Mouse (Mus musculus) CH12.LX (cell line): Measurements from ENCODE around the gene Tmem131l. TPM values are rescaled to one million over a fixed set of nuclear protein-coding genes. Genes with fewer than 3 reads are reported as not detected.
A peak's percentile ranks its signal among the peaks of the same experiment; 100 is the strongest.

Experiments
- DNase-seq: peaks from one replicate; pipeline ENCODE4 v3.0.0-alpha.2; 2013; ENCODE audit errors: extremely low read depth
- H3K27ac ChIP-seq: 2 replicates; pipeline ENCODE4 v1.5.1; 2012; ENCODE audit warnings: low read depth, mild to moderate bottlenecking, control low read depth, moderate library complexity; ENCODE audit not compliant: insufficient read depth
- H3K27me3 ChIP-seq: replicated peaks from 2 replicates; pipeline ENCODE3; 2012; ENCODE audit warnings: inconsistent platforms
- H3K36me3 ChIP-seq, 2 experiments: replicated peaks in 1 of 2; 2 replicates each; pipeline versions ENCODE3 to v1.6.1; 2012; ENCODE audit warnings: inconsistent platforms in 1 of 2, low read length in 1 of 2, mild to moderate bottlenecking in 1 of 2, mixed read lengths in 1 of 2, moderate library complexity in 1 of 2; ENCODE audit not compliant: control insufficient read depth in 1 of 2, insufficient read depth in 1 of 2
- H3K4me1 ChIP-seq, 2 experiments: 2 replicates each; pipeline ENCODE4 v1.6.1; 2012; ENCODE audit warnings: inconsistent platforms in 1 of 2, moderate library complexity in 1 of 2; ENCODE audit not compliant: insufficient read depth in 2 of 2, control insufficient read depth in 1 of 2
- H3K4me2 ChIP-seq: 2 replicates; pipeline ENCODE4 v1.6.1; 2012; ENCODE audit warnings: low read depth, mild to moderate bottlenecking, control low read depth; ENCODE audit not compliant: poor library complexity, insufficient read depth, severe bottlenecking
- H3K4me3 ChIP-seq, 3 experiments: fragments of 150-350 bp in 1 of 3; sonication (generic) in 1 of 3; replicated peaks in 1 of 3; 2 replicates each; pipeline versions ENCODE3 to v1.5.1; 2011 to 2012; ENCODE audit warnings: low read depth in 2 of 3, low read length in 2 of 3, mild to moderate bottlenecking in 2 of 3, moderate library complexity in 2 of 3, control low read depth in 1 of 3, improper control_type of control experiment in 1 of 3, inconsistent platforms in 1 of 3, mixed read lengths in 1 of 3; ENCODE audit not compliant: poor library complexity in 1 of 3
- H3K79me2 ChIP-seq: replicated peaks from 2 replicates; pipeline ENCODE4 v1.6.1; 2012; ENCODE audit warnings: mild to moderate bottlenecking, moderate library complexity; ENCODE audit not compliant: control insufficient read depth, poor library complexity, insufficient read depth, severe bottlenecking; ENCODE audit errors: extremely low read depth
- H3K9ac ChIP-seq: 2 replicates; pipeline ENCODE4 v1.6.1; 2012; ENCODE audit warnings: low read depth, mild to moderate bottlenecking, control low read depth, moderate library complexity; ENCODE audit not compliant: insufficient read depth
- H3K9me3 ChIP-seq: replicated peaks from 2 replicates; pipeline ENCODE3; 2012; ENCODE audit warnings: low read length, inconsistent platforms, mixed read lengths
- BHLHE40 ChIP-seq: IDR thresholded peaks from 2 replicates; pipeline ENCODE4 v1.6.1; 2011; ENCODE audit warnings: mild to moderate bottlenecking, low read depth, low read length, improper control_type of control experiment
- CHD2 ChIP-seq: IDR thresholded peaks from 2 replicates; pipeline ENCODE4 v1.6.1; 2011; ENCODE audit warnings: low read length, improper control_type of control experiment
- CTCF ChIP-seq, 2 experiments: IDR thresholded peaks in 1 of 2; conservative IDR thresholded peaks in 1 of 2; 2 replicates each; pipeline ENCODE4 v1.5.1; 2011 to 2012; ENCODE audit warnings: low read depth in 2 of 2, low read length in 2 of 2, improper control_type of control experiment in 1 of 2, inconsistent platforms in 1 of 2, mild to moderate bottlenecking in 1 of 2, moderate library complexity in 1 of 2
- ELF1 ChIP-seq: IDR thresholded peaks from 2 replicates; pipeline ENCODE4 v1.6.1; 2014; ENCODE audit warnings: low read depth, mild to moderate bottlenecking, inconsistent platforms, low read length, improper control_type of control experiment
- EP300 ChIP-seq: IDR thresholded peaks from 2 replicates; pipeline ENCODE4 v1.6.1; 2011; ENCODE audit warnings: low read length, improper control_type of control experiment
- GABPA ChIP-seq: IDR thresholded peaks from 2 replicates; pipeline ENCODE4 v1.6.1; 2012; ENCODE audit warnings: low read depth, low read length, improper control_type of control experiment, inconsistent platforms; ENCODE audit not compliant: insufficient replicate concordance
- IRF4 ChIP-seq: IDR thresholded peaks from 2 replicates; pipeline ENCODE4 v1.6.1; 2014; ENCODE audit warnings: low read depth, mild to moderate bottlenecking, inconsistent platforms, low read length, improper control_type of control experiment
- JUN ChIP-seq: IDR thresholded peaks from 2 replicates; pipeline ENCODE4 v1.6.1; 2011; ENCODE audit warnings: low read depth, mild to moderate bottlenecking, low read length, improper control_type of control experiment, moderate library complexity; ENCODE audit not compliant: insufficient read depth
- JUND ChIP-seq: conservative IDR thresholded peaks from 2 replicates; pipeline ENCODE4 v1.6.1; 2011; ENCODE audit warnings: low read depth, low read length, improper control_type of control experiment
- MAFK ChIP-seq: IDR thresholded peaks from 2 replicates; pipeline ENCODE4 v1.6.1; 2011; ENCODE audit warnings: low read length, improper control_type of control experiment; ENCODE audit not compliant: insufficient replicate concordance
- MAX ChIP-seq: IDR thresholded peaks from 2 replicates; pipeline ENCODE4 v1.6.1; 2011; ENCODE audit warnings: low read length, improper control_type of control experiment
- MAZ ChIP-seq: IDR thresholded peaks from 2 replicates; pipeline ENCODE4 v1.6.1; 2012; ENCODE audit warnings: low read depth, mild to moderate bottlenecking, inconsistent platforms, low read length, improper control_type of control experiment, moderate library complexity
- MEF2A ChIP-seq: IDR thresholded peaks from 2 replicates; pipeline ENCODE4 v1.6.1; 2014; ENCODE audit warnings: low read depth, mild to moderate bottlenecking, inconsistent platforms, low read length, improper control_type of control experiment, borderline replicate concordance
- MXI1 ChIP-seq: IDR thresholded peaks from 2 replicates; pipeline ENCODE4 v1.6.1; 2011; ENCODE audit warnings: mild to moderate bottlenecking, low read depth, low read length, improper control_type of control experiment
- MYC ChIP-seq: IDR thresholded peaks from 2 replicates; pipeline ENCODE4 v1.6.1; 2011; ENCODE audit warnings: low read depth, mild to moderate bottlenecking, improper control_type of control experiment, low read length
- PAX5 ChIP-seq: IDR thresholded peaks from 2 replicates; pipeline ENCODE4 v1.6.1; 2012; ENCODE audit warnings: low read length, inconsistent platforms, mixed read lengths
- POLR2A ChIP-seq: IDR thresholded peaks from 2 replicates; pipeline ENCODE4 v1.6.1; 2011; ENCODE audit warnings: low read depth, mild to moderate bottlenecking, improper control_type of control experiment, low read length
- RCOR1 ChIP-seq: conservative IDR thresholded peaks from 2 replicates; pipeline ENCODE4 v1.6.1; 2012; ENCODE audit warnings: low read depth, mild to moderate bottlenecking, inconsistent platforms, low read length, improper control_type of control experiment
- USF1 ChIP-seq: IDR thresholded peaks from 2 replicates; pipeline ENCODE4 v1.6.1; 2014; ENCODE audit warnings: low read depth, mild to moderate bottlenecking, inconsistent platforms, low read length, improper control_type of control experiment
- USF2 ChIP-seq: conservative IDR thresholded peaks from 2 replicates; pipeline ENCODE4 v1.6.1; 2011; ENCODE audit warnings: low read depth, low read length, improper control_type of control experiment
- dilution Hi-C: fragments of 300-500 bp; cut with MboI; formaldehyde crosslinking; loops from 2 replicates; pipeline ENCODE4 v1.14.3; 2020; ENCODE audit warnings: low sequenced_read_pairs; ENCODE audit not compliant: extremely low pct_unique_long_range_greater_than_20kb, extremely low pct_ligation_motif_present
- in situ Hi-C: fragments of 300-500 bp; cut with MboI; formaldehyde crosslinking; loops from 3 replicates; pipeline ENCODE4 v1.14.3; 2019; ENCODE audit warnings: low sequenced_read_pairs, low pct_ligation_motif_present, low pct_unique_long_range_greater_than_20kb, mixed read lengths
- polyA plus RNA-seq: library from polyadenylated mRNA; unstranded; fragments of >175 nt; gene quantifications from 2 replicates; pipeline ENCODE4 v1.2.1, GENCODE M21; 2012; ENCODE audit warnings: low read depth; ENCODE audit not compliant: insufficient read length
- total RNA-seq, 2 experiments: library from RNA; depleted of rRNA; stranded (reverse); fragments of 300-350 nt in 1 of 2; fragments of >200 nt in 1 of 2; gene quantifications; 2 replicates each; pipeline ENCODE4 v1.2.3; 2012 to 2014

The Tmem131l gene
- total and polyA plus RNA-seq, 3 experiments = 32.7 to 89.7 (median 37.1) TPM

- no peaks in the 10 kb centered on the region for H3K27me3 ChIP-seq
- H3K4me1 ChIP-seq = peaks cover 12 to 37% of the 10 kb centered on the region in 2 experiments
- TF ChIP-seq CTCF (conservative IDR thresholded peaks at IDR 0.05 in 1 of 2, IDR thresholded peaks at IDR 0.05 in 1 of 2; ENCODE audit: low read depth in 2 of 2, low read length in 2 of 2) = peak in 1 of 2 experiments; percentile 17; a peak in 2 of 4 replicates
- TF ChIP-seq USF2 = no peak
- no peaks in the 10 kb centered on the region for H3K79me2 ChIP-seq
- no peak overlapping the region for H3K4me3 ChIP-seq
- in situ Hi-C loops = no loop called here
- no peaks in the 10 kb centered on the region for H3K9me3 ChIP-seq
- DNase-seq = no peak
- dilution Hi-C loops = no loop called here
- no peak overlapping the region for H3K27ac ChIP-seq
- no peaks in the 10 kb centered on the region for H3K36me3 ChIP-seq
- no peak overlapping the region for H3K9ac ChIP-seq
- no peak overlapping the region for H3K4me2 ChIP-seq
Observed at GRCm38 (mm10) chr3:84076543-84077332, 36.8 kb upstream of the Tmem131l start.

- TF ChIP-seq USF1 (no peak), EP300 (no peak), CHD2 (no peak), JUND (no peak), MXI1 (no peak), MYC (no peak), MAFK (no peak), ELF1 (no peak), CTCF (conservative IDR thresholded peaks at IDR 0.05 in 1 of 2, IDR thresholded peaks at IDR 0.05 in 1 of 2; ENCODE audit: low read depth in 2 of 2, low read length in 2 of 2) (no peak)
- Histone ChIP-seq H3K27ac (no peak overlapping the region), H3K36me3 (no peaks in the 10 kb centered on the region), H3K9ac (no peak overlapping the region), H3K79me2 (no peaks in the 10 kb centered on the region), H3K4me2 (no peak overlapping the region), H3K9me3 (no peaks in the 10 kb centered on the region), H3K4me3 (no peak overlapping the region), H3K27me3 (no peaks in the 10 kb centered on the region), H3K4me1 (peaks cover 22 to 50% of the 10 kb centered on the region in 2 experiments)
- no peak for DNase-seq
- in situ Hi-C loops (no loop called here), dilution Hi-C loops (no loop called here)
Observed at GRCm38 (mm10) chr3:84075516-84075915, 35.5 kb upstream of the Tmem131l start.

GRCm38 (mm10) chr3:84074777-84075176 lies 34.8 kb upstream of the Tmem131l start:
- Histone ChIP-seq H3K4me2 (no peak overlapping the region), H3K4me1 (peaks cover 24 to 57% of the 10 kb centered on the region in 2 experiments), H3K79me2 (no peaks in the 10 kb centered on the region), H3K9me3 (no peaks in the 10 kb centered on the region), H3K4me3 (no peak overlapping the region), H3K36me3 (no peaks in the 10 kb centered on the region), H3K27ac (no peak overlapping the region), H3K9ac (no peak overlapping the region)
- TF ChIP-seq POLR2A = no peak
- peak; percentile 94 for TF ChIP-seq BHLHE40
- TF ChIP-seq MAX = peak; percentile 45; the same call in 1 of the 2 replicates
- no peak for TF ChIP-seq RCOR1
- TF ChIP-seq PAX5 = no peak
- TF ChIP-seq MAZ = no peak
- peak; percentile 47; the same call in 1 of the 2 replicates for TF ChIP-seq IRF4
- peak; percentile 50; the same call in 1 of the 2 replicates for TF ChIP-seq MYC
- TF ChIP-seq USF1 = no peak
- peak; percentile 37; the same call in 1 of the 2 replicates for TF ChIP-seq EP300
- no peak for TF ChIP-seq MEF2A
- no peak for TF ChIP-seq GABPA
- TF ChIP-seq JUN = no peak
- TF ChIP-seq, all 38 proteins: peak for 5
- DNase-seq = peak; percentile 48
- dilution Hi-C loops (no loop called here), in situ Hi-C loops (loop anchor here (5.0 to 25.0 kb wide), 2 partner anchors 42 to 238 kb away; partner anchors contain the start of gene Trim2)
- H3K27me3 ChIP-seq = no peaks in the 10 kb centered on the region
